Mouse (Mus musculus): ENCODE data around the gene Slamf9.

Slamf9 gene

GRCm38 (mm10) chr1:172514551-172515268, 39.6 kb downstream of the Slamf9 start:
- DNase-seq (ENCODE audit: low spot score) = no peak

- no peak for DNase-seq (ENCODE audit: low spot score)
These were observed 40.2 kb downstream of the Slamf9 start for GRCm38 (mm10) chr1:172515396-172515795.

GRCm38 (mm10) chr1:172518013-172518412, 42.9 kb downstream of the Slamf9 start:
- DNase-seq (ENCODE audit: low spot score) = no peak

- no peak for DNase-seq (ENCODE audit: low spot score)
These were observed 44.5 kb downstream of the Slamf9 start for GRCm38 (mm10) chr1:172519644-172520043.

- no peak for DNase-seq (ENCODE audit: low spot score)
These were observed 45.6 kb downstream of the Slamf9 start, which contains the start of gene Cfap45 for GRCm38 (mm10) chr1:172520576-172521440. Gene Cfap45, plus strand, starts transcription at chr1:172520801.

GRCm38 (mm10) chr1:172522524-172522923, 47.4 kb downstream of the Slamf9 start:
- no peak for DNase-seq (ENCODE audit: low spot score)

- no peak for DNase-seq (ENCODE audit: low spot score)
These were observed 48.5 kb downstream of the Slamf9 start for GRCm38 (mm10) chr1:172523699-172524101.

GRCm38 (mm10) chr1:172525027-172525764, 50.0 kb downstream of the Slamf9 start:
- no peak for DNase-seq (ENCODE audit: low spot score)

GRCm38 (mm10) chr1:172525971-172526370, 50.8 kb downstream of the Slamf9 start:
- DNase-seq (ENCODE audit: low spot score) = no peak

GRCm38 (mm10) chr1:172526380-172527081, 51.4 kb downstream of the Slamf9 start:
- no peak for DNase-seq (ENCODE audit: low spot score)

- DNase-seq (ENCODE audit: low spot score) = no peak
These were observed 52.3 kb downstream of the Slamf9 start for GRCm38 (mm10) chr1:172527431-172527830.

Data from layer of hippocampus, adult 9-10 months (tissue).